Mouse (Mus musculus): ENCODE measurements at regions not wholly inside any gene's neighbourhood (a gene's known extent, or its start where the extent isn't known, plus 50 kb on each side); places are given as distances from the start of the nearest gene placed in this dataset.

DNA sequence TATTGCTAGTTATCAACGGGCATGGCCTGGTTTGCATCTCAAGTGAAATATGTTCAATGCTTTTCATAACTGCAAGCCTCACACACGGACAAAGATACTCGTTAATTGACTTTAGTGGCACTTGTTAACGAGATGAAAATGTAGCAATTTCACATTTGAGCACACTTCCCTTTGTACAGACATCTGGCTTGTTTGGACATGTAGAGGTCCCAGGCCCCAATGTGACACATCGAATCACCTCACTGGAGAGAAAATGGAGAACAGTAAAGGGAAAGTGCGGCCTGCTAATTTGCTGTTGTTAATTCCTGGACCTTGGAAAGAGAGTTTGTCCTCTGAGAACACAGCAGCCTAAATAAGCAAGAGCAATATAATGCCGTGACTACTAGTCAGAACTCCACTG, 257.4 kb upstream of the Tenm3 start:
- TF ChIP-seq CTCF (IDR thresholded peaks at IDR 0.05; ENCODE audit: control insufficient read depth, insufficient read depth, insufficient replicate concordance, low read depth, low read length): no peak
- no peak for TF ChIP-seq POLR2A (IDR thresholded peaks at IDR 0.05; ENCODE audit: control insufficient read depth, low read depth, low read length)
